Mouse (Mus musculus) embryonic stem cell, embryonic (primary cell): ENCODE measurements around the gene Frmd7.

ENCODE experiments used
- CTCF ChIA-PET, 4 experiments: fragments of 300-600 bp in 2 of 4; fragments of 350-600 bp in 2 of 4; sonication (Branson Sonifier 250); formaldehyde crosslinking; loops; one replicate each; lab custom pipeline; 2022; ENCODE audit warnings: inconsistent platforms in 2 of 4; lab: Charles Lee
- POLR2A ChIA-PET, 4 experiments: fragments of 300-600 bp in 2 of 4; fragments of 350-600 bp in 2 of 4; sonication (Branson Sonifier 250); formaldehyde crosslinking; loops; one replicate each; lab custom pipeline; 2022; ENCODE audit warnings: antibody characterized with exemption in 4 of 4, inconsistent platforms in 1 of 4; lab: Charles Lee

Gene Frmd7

GRCm38 (mm10) chrX:50887999-50888398 lies 54.5 kb downstream of the Frmd7 start:
- ChIA-PET CTCF (no interaction called here), POLR2A (interaction anchor here in 1 of 4 experiments (0.6 kb wide), 1 partner anchor 122 kb away, joined by 9 read pairs; no protein-coding TSS in a partner anchor)

GRCm38 (mm10) chrX:50874246-50875002 lies 68.1 kb downstream of the Frmd7 start:
- POLR2A ChIA-PET, result interaction anchor here in 1 of 4 experiments (1.4 kb wide), 1 partner anchor 14 kb away, joined by 3 read pairs; no protein-coding TSS in a partner anchor

GRCm38 (mm10) chrX:50864734-50865133 lies 77.8 kb downstream of the Frmd7 start:
- ChIA-PET CTCF (no interaction called here), POLR2A (no interaction called here)

More at GRCm38 (mm10) chrX:50874246-50875002, 68.1 kb downstream of the Frmd7 start:
- CTCF ChIA-PET, result no interaction called here

GRCm38 (mm10) chrX:50863771-50864170 lies 78.7 kb downstream of the Frmd7 start:
- ChIA-PET POLR2A (no interaction called here), CTCF (no interaction called here)

- POLR2A ChIA-PET, result no interaction called here
- CTCF ChIA-PET, result no interaction called here
These were observed 91.9 kb downstream of the Frmd7 start for GRCm38 (mm10) chrX:50850428-50851184.
